Mouse (Mus musculus) lung, embryonic 15.5 days (tissue): ENCODE measurements around the gene Gm15517. TPM values are rescaled to one million over a fixed set of nuclear protein-coding genes. Genes with fewer than 3 reads are reported as not detected.

Experiments
- polyA plus RNA-seq: library from polyadenylated mRNA; unstranded; fragments of >200 nt; fragmentation: Nextera tagmentation; extraction: Ambion mirVana; gene quantifications from 2 replicates; pipeline ENCODE4 v1.2.1, GENCODE M21; 2015

Gm15517 gene
- polyA plus RNA-seq, 1 experiment from 2014 or later = not detected

Other genes starting within 250 kb of the Gm15517 start
- gene Klk1b26, start 249.3 kb upstream of the Gm15517 start, polyA plus RNA-seq = not detected in 2 replicates
- not detected in 2 replicates for gene Klk1b27, start 209.2 kb upstream of the Gm15517 start, polyA plus RNA-seq
- gene Klk1b21, start 159.1 kb upstream of the Gm15517 start, polyA plus RNA-seq = not detected in 2 replicates
- not detected in 2 replicates for gene Klk1b22, start 148.8 kb upstream of the Gm15517 start, polyA plus RNA-seq
- not detected in 2 replicates for gene Klk1b16, start 124.7 kb upstream of the Gm15517 start, polyA plus RNA-seq
- gene Klk1b24, start 73.2 kb upstream of the Gm15517 start, polyA plus RNA-seq = not detected in 2 replicates
- gene Klk1b3, start 63.3 kb upstream of the Gm15517 start, polyA plus RNA-seq = not detected in 2 replicates
- not detected in 2 replicates for gene Klk1b4, start 54.0 kb upstream of the Gm15517 start, polyA plus RNA-seq
- not detected in 2 replicates for gene Klk1b5, start 45.5 kb upstream of the Gm15517 start, polyA plus RNA-seq
- gene Klk1, start 36.1 kb upstream of the Gm15517 start, polyA plus RNA-seq = 0.20 TPM in 1 of 2 replicates, not detected in the other
- gene Gm36864, start 25.3 kb upstream of the Gm15517 start, polyA plus RNA-seq = not detected in 2 replicates
- 1.4 TPM in 2 replicates for gene 1700028J19Rik, start 14.8 kb upstream of the Gm15517 start, polyA plus RNA-seq
- 133 TPM in 2 replicates for gene 2410002F23Rik, start 14.7 kb upstream of the Gm15517 start, polyA plus RNA-seq
- not detected in 2 replicates for gene Acp4, start 4.1 kb upstream of the Gm15517 start, polyA plus RNA-seq
- 2.5 and 2.6 TPM in 2 replicates for gene Clec11a, start 45.5 kb downstream of the Gm15517 start, polyA plus RNA-seq
- gene Shank1, start 48.8 kb downstream of the Gm15517 start, polyA plus RNA-seq = 0.96 and 1.1 TPM in 2 replicates
- 2.1 and 2.3 TPM in 2 replicates for gene Syt3, start 122.7 kb downstream of the Gm15517 start, polyA plus RNA-seq
- 1.1 and 1.4 TPM in 2 replicates for gene 1700008O03Rik, start 124.4 kb downstream of the Gm15517 start, polyA plus RNA-seq
- gene Lrrc4b, start 167.6 kb downstream of the Gm15517 start, polyA plus RNA-seq = 0.88 and 0.98 TPM in 2 replicates
- 0.62 and 0.88 TPM in 2 replicates for gene Aspdh, start 203.9 kb downstream of the Gm15517 start, polyA plus RNA-seq
- 109 and 111 TPM in 2 replicates for gene Josd2, start 206.5 kb downstream of the Gm15517 start, polyA plus RNA-seq
- 107 and 108 TPM in 2 replicates for gene Emc10, start 235.1 kb downstream of the Gm15517 start, polyA plus RNA-seq
- 9.1 and 11.1 TPM in 2 replicates for gene Fam71e1, start 235.1 kb downstream of the Gm15517 start, polyA plus RNA-seq